Mouse (Mus musculus): Measurements from ENCODE around the gene Dcun1d1. TPM values are rescaled to one million over a fixed set of nuclear protein-coding genes. Genes with fewer than 3 reads are reported as not detected.
A peak's percentile ranks its signal among the peaks of the same experiment; 100 is the strongest.

The Dcun1d1 gene
- total and polyA plus RNA-seq, 3 experiments, result 14.8 to 144 (median 136) TPM

DNA sequence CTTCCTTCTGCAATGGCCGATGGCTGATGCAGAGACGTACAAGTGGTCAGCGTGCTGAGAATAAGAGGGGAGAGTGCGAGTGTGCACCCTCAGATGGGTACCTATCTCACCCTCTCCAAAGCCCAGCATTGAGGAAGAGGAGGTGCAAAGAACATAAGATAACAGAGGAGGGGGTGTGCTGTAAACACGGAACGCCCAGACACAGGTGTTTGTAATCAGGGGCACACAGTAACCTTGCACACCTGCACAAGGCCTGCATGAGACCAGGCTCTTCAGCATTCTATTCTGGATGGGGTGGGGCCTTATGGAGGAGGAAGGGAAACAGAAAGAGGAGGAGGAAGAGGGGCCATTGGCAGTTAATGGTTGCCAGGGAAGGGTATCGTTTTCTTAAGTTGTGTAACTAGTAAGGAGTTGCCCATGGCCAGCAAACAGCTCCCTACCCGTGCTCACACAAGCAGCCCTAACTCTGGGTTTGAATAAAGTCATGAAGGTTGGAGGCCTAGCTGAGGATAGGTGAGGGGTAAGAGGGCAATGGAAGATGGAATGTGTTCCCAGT lies 30.2 kb upstream of the Dcun1d1 start:
- H3K36me3 ChIP-seq (replicated peaks), result peaks cover 46% of the 10 kb centered on the region
- ATAC-seq (ENCODE audit: extremely low read depth, insufficient number of reproducible peaks, low FRiP score, poor library complexity, severe bottlenecking), result no peak
- H3K4me1 ChIP-seq (ENCODE audit: insufficient read depth, low read depth, low read length), result peaks cover 7% of the 10 kb centered on the region
- H3K27me3 ChIP-seq (ENCODE audit: insufficient read depth, low read length), result no peaks in the 10 kb centered on the region
- H3K4me3 ChIP-seq (ENCODE audit: low read depth, low read length), result no peak overlapping the region
- no peak for DNase-seq (ENCODE audit: low spot score)
- no peak for TF ChIP-seq GATA2 (IDR thresholded peaks at IDR 0.05; ENCODE audit: borderline replicate concordance, low read depth, low read length)
- TF ChIP-seq GATA1 (IDR thresholded peaks at IDR 0.05; ENCODE audit: borderline replicate concordance, low read length), result no peak
- TF ChIP-seq TAL1 (conservative IDR thresholded peaks at IDR 0.05; ENCODE audit: low read depth, low read length), result no peak
- no peak for TF ChIP-seq CTCF (IDR thresholded peaks at IDR 0.05; ENCODE audit: low read depth, low read length)
- TF ChIP-seq POLR2AphosphoS5 (IDR thresholded peaks at IDR 0.05; ENCODE audit: insufficient replicate concordance, low read depth, low read length), result no peak
- no peaks in the 10 kb centered on the region for H3K9me3 ChIP-seq (replicated peaks)

DNA sequence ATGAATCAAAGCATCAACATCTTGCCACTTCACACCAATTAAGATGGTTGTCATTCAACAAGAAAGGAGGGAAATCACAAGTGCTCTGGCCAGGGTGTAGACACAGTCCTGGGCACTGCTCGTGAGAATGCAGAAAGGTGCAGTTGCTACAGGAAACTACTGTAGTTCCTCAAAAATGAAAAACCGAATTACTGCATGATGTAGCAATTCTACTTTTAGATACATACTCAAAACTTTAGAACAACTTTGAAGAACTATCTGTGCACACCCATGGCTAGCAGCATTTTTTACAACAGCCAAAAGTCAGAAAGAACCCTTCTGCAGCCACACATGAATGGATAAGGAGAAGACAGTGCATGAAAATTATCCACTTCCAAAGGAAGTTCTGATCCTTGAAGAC lies 29.2 kb upstream of the Dcun1d1 start:
- no peak for TF ChIP-seq GATA1 (IDR thresholded peaks at IDR 0.05; ENCODE audit: borderline replicate concordance, low read length)
- TF ChIP-seq GATA2 (IDR thresholded peaks at IDR 0.05; ENCODE audit: borderline replicate concordance, low read depth, low read length), result no peak
- TF ChIP-seq CTCF (IDR thresholded peaks at IDR 0.05; ENCODE audit: low read depth, low read length), result no peak
- no peak for TF ChIP-seq TAL1 (conservative IDR thresholded peaks at IDR 0.05; ENCODE audit: low read depth, low read length)
- no peak overlapping the region for H3K4me3 ChIP-seq (ENCODE audit: low read depth, low read length)
- H3K4me1 ChIP-seq (ENCODE audit: insufficient read depth, low read depth, low read length), result peaks cover 7% of the 10 kb centered on the region
- peaks cover 40% of the 10 kb centered on the region for H3K36me3 ChIP-seq (replicated peaks)
- peak; percentile 54 for ATAC-seq (ENCODE audit: extremely low read depth, insufficient number of reproducible peaks, low FRiP score, poor library complexity, severe bottlenecking)
- DNase-seq (ENCODE audit: low spot score), result no peak
- no peaks in the 10 kb centered on the region for H3K27me3 ChIP-seq (ENCODE audit: insufficient read depth, low read length)
- H3K9me3 ChIP-seq (replicated peaks), result no peaks in the 10 kb centered on the region

DNA sequence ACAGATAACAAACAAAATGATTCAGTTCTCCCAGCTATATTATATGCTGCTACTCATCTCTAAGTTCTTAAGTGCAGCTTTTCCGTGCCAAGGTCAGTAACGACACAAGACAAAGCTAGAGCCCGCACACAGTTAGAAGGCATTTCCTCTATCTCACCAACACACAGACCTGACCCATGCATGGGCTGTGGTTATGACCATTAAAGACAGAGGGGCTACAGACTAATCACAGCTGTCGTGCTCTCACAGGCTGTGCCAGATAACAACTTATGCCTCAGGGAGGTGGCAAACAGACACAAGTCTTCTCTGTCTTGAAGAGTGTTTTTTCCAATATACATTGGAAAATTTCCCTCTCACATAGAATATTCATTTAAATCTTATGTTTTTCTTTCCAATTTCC lies 27.7 kb upstream of the Dcun1d1 start:
- no peak for ATAC-seq (ENCODE audit: extremely low read depth, insufficient number of reproducible peaks, low FRiP score, poor library complexity, severe bottlenecking)
- H3K36me3 ChIP-seq (replicated peaks), result peaks cover 39% of the 10 kb centered on the region

DNA sequence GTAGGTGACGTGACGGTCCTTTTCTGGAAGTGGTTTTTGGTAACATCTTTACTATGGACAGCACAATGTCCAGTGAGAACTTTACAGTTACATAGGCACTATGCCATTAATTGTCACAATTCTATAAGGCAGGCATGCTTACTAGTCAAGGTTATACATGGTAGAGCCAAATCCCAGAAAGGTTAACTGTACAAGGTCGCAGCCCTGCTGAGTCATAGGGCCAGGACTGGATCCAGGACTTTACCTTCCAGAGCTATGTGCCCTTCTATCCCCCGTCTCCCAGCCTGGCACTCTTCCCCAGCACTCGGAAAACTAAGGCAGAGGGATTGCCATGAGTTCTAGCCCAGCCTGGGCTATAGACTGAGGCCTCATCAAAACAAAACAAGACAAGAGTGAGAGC lies 26.7 kb upstream of the Dcun1d1 start:
- no peaks in the 10 kb centered on the region for H3K27me3 ChIP-seq (ENCODE audit: insufficient read depth, low read length)
- H3K4me3 ChIP-seq (ENCODE audit: low read depth, low read length), result no peak overlapping the region
- ATAC-seq (ENCODE audit: extremely low read depth, insufficient number of reproducible peaks, low FRiP score, poor library complexity, severe bottlenecking), result no peak
- DNase-seq (ENCODE audit: low spot score), result no peak
- peaks cover 7% of the 10 kb centered on the region for H3K4me1 ChIP-seq (ENCODE audit: insufficient read depth, low read depth, low read length)
- H3K36me3 ChIP-seq (replicated peaks), result peaks cover 37% of the 10 kb centered on the region
- no peaks in the 10 kb centered on the region for H3K9me3 ChIP-seq (replicated peaks)
- TF ChIP-seq GATA2 (IDR thresholded peaks at IDR 0.05; ENCODE audit: borderline replicate concordance, low read depth, low read length), result no peak
- no peak for TF ChIP-seq CTCF (IDR thresholded peaks at IDR 0.05; ENCODE audit: low read depth, low read length)
- TF ChIP-seq POLR2AphosphoS5 (IDR thresholded peaks at IDR 0.05; ENCODE audit: insufficient replicate concordance, low read depth, low read length), result no peak
- no peak for TF ChIP-seq GATA1 (IDR thresholded peaks at IDR 0.05; ENCODE audit: borderline replicate concordance, low read length)
- TF ChIP-seq TAL1 (conservative IDR thresholded peaks at IDR 0.05; ENCODE audit: low read depth, low read length), result no peak

More for the DNA sequence above, 27.7 kb upstream of the Dcun1d1 start:
- Histone ChIP-seq H3K4me1 (ENCODE audit: insufficient read depth, low read depth, low read length) (peaks cover 7% of the 10 kb centered on the region), H3K4me3 (ENCODE audit: low read depth, low read length) (no peak overlapping the region), H3K27me3 (ENCODE audit: insufficient read depth, low read length) (no peaks in the 10 kb centered on the region), H3K9me3 (replicated peaks) (no peaks in the 10 kb centered on the region)
- TF ChIP-seq TAL1 (conservative IDR thresholded peaks at IDR 0.05; ENCODE audit: low read depth, low read length) (no peak), GATA2 (IDR thresholded peaks at IDR 0.05; ENCODE audit: borderline replicate concordance, low read depth, low read length) (no peak), GATA1 (IDR thresholded peaks at IDR 0.05; ENCODE audit: borderline replicate concordance, low read length) (no peak), POLR2AphosphoS5 (IDR thresholded peaks at IDR 0.05; ENCODE audit: insufficient replicate concordance, low read depth, low read length) (no peak), CTCF (IDR thresholded peaks at IDR 0.05; ENCODE audit: low read depth, low read length) (no peak)
- DNase-seq (ENCODE audit: low spot score), result no peak

DNA sequence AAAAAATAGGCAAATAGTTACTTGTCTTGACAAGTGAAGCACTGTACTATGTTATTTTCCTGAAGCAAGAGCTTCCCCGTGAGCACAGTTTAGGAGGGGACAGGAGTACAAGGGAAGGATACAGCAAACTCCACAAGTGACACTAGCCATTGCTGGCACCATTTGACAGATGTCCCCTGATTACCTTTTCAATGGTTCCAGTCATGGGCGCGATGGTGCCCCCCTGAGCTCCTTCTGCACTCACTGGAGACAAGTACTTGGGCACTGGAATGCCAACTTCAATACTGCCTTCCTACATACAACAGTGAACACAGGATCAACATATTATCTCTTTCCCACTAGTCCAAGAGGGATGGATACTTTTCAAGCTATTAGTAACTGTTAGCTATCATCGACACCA lies 26.2 kb upstream of the Dcun1d1 start:
- Histone ChIP-seq H3K27me3 (ENCODE audit: insufficient read depth, low read length) (no peaks in the 10 kb centered on the region), H3K4me1 (ENCODE audit: insufficient read depth, low read depth, low read length) (peaks cover 7% of the 10 kb centered on the region), H3K9me3 (replicated peaks) (no peaks in the 10 kb centered on the region), H3K4me3 (ENCODE audit: low read depth, low read length) (no peak overlapping the region), H3K36me3 (replicated peaks) (peaks cover 37% of the 10 kb centered on the region)
- DNase-seq (ENCODE audit: low spot score) (no peak), ATAC-seq (ENCODE audit: extremely low read depth, insufficient number of reproducible peaks, low FRiP score, poor library complexity, severe bottlenecking) (no peak)
- TF ChIP-seq POLR2AphosphoS5 (IDR thresholded peaks at IDR 0.05; ENCODE audit: insufficient replicate concordance, low read depth, low read length) (no peak), TAL1 (conservative IDR thresholded peaks at IDR 0.05; ENCODE audit: low read depth, low read length) (no peak), GATA1 (IDR thresholded peaks at IDR 0.05; ENCODE audit: borderline replicate concordance, low read length) (no peak), GATA2 (IDR thresholded peaks at IDR 0.05; ENCODE audit: borderline replicate concordance, low read depth, low read length) (no peak), CTCF (IDR thresholded peaks at IDR 0.05; ENCODE audit: low read depth, low read length) (no peak)

DNA sequence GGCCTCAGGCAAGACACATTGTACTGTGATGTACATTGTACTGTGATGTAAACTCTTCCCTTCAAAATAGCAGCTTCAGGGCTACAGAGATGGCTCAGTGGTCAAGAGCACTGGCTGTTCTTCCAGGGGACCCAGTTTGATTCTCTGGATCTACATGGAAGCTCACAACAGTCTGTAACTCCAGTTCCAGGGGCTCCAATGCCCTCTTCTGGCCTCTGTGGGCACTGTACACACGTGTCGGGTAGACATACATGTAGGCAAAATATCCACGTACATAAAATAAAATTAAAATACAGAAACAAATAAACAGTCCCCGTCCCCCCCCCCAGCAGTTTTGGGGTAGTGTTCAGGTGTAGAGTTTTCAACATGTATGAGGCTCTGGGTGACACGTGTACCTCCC lies 25.7 kb upstream of the Dcun1d1 start:
- ATAC-seq (ENCODE audit: extremely low read depth, insufficient number of reproducible peaks, low FRiP score, poor library complexity, severe bottlenecking) (no peak), DNase-seq (ENCODE audit: low spot score) (no peak)
- H3K4me1 ChIP-seq (ENCODE audit: insufficient read depth, low read depth, low read length), result peaks cover 7% of the 10 kb centered on the region
- no peak overlapping the region for H3K4me3 ChIP-seq (ENCODE audit: low read depth, low read length)
- no peak for TF ChIP-seq GATA2 (IDR thresholded peaks at IDR 0.05; ENCODE audit: borderline replicate concordance, low read depth, low read length)
- no peaks in the 10 kb centered on the region for H3K27me3 ChIP-seq (ENCODE audit: insufficient read depth, low read length)
- H3K9me3 ChIP-seq (replicated peaks), result no peaks in the 10 kb centered on the region
- peaks cover 35% of the 10 kb centered on the region for H3K36me3 ChIP-seq (replicated peaks)

DNA sequence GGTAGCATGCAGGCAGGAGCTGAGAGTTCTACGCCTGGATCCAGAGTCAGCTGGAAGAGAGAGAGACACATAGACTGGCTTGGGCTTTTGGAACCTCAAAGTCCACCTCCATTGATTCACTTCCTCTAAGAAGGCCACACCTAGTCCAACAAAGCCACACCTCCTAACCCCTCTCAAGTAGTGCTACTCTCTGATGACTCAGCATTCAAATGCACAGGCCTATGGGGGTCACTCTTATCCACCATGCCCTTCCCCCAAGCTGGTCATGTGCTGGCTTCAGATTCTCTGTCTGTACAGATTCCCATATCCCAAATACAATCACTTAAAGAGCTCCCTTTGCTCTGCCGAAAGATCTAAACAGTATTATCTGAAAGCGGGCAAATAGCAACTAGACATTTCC lies 20.0 kb upstream of the Dcun1d1 start:
- peaks cover 13% of the 10 kb centered on the region for H3K36me3 ChIP-seq (replicated peaks)
- no peak for DNase-seq (ENCODE audit: low spot score)

More for the DNA sequence above, 20.0 kb upstream of the Dcun1d1 start:
- no peak for TF ChIP-seq GATA1 (IDR thresholded peaks at IDR 0.05; ENCODE audit: borderline replicate concordance, low read length)
- no peak for TF ChIP-seq POLR2AphosphoS5 (IDR thresholded peaks at IDR 0.05; ENCODE audit: insufficient replicate concordance, low read depth, low read length)
- no peak for TF ChIP-seq TAL1 (conservative IDR thresholded peaks at IDR 0.05; ENCODE audit: low read depth, low read length)
- TF ChIP-seq CTCF (IDR thresholded peaks at IDR 0.05; ENCODE audit: low read depth, low read length), result no peak
- TF ChIP-seq GATA2 (IDR thresholded peaks at IDR 0.05; ENCODE audit: borderline replicate concordance, low read depth, low read length), result no peak
- no peaks in the 10 kb centered on the region; the same call in 1 of the 2 replicates for H3K4me1 ChIP-seq (ENCODE audit: insufficient read depth, low read depth, low read length)
- ATAC-seq (ENCODE audit: extremely low read depth, insufficient number of reproducible peaks, low FRiP score, poor library complexity, severe bottlenecking), result no peak
- no peak overlapping the region for H3K4me3 ChIP-seq (ENCODE audit: low read depth, low read length)
- H3K27me3 ChIP-seq (ENCODE audit: insufficient read depth, low read length), result no peaks in the 10 kb centered on the region
- H3K9me3 ChIP-seq (replicated peaks), result peaks cover 2% of the 10 kb centered on the region

Data from G1E (cell line).